Comparison of ENCODE assay signal across 29 mouse cellular contexts in the genomic region with DNA sequence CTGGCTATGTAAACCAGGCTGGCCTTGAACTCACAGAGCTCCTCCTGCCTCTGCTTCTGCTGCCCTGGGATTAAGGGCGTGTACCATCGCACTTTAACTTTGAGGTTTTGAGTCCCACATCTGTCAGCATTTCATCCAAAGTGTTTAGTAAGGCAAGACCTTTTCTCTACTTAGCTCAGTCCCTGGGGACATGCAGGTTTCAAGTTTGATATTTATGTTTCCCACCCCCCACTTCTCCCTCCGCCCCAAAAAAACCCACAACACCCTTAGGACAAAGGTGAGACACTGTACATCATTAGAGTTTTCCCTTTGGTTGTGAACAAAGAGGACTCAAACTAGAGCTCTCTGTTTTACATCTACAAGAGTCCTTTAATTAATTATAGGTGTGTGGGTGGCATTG.
"Had no signal": no experiment of that assay in that cellular context is flagged by ENCODE, and none has a peak within 500 bp of the region (broad histone marks: within the 10 kb centered on the region; RNA-seq: fewer than 3 reads in every experiment).

No protein-coding gene starts in this region.

- DNase-seq: heart, postnatal 10 days; heart, postnatal 14 days; heart, postnatal 36 days; heart, postnatal 4 days; kidney, adult 11 months; kidney, adult 18-20 months; kidney, adult 8-10 months; kidney, adult 9 months; kidney, postnatal 10 days; kidney, postnatal 14 days; kidney, postnatal 25 days; kidney, postnatal 36 days; kidney, postnatal 4 days; layer of hippocampus, adult 9-11 months; layer of hippocampus, postnatal 36 days had no signal

- H3K4me1 ChIP-seq: hindbrain, embryonic 12.5 days; hindbrain, embryonic 13.5 days; hindbrain, embryonic 15.5 days; intestine, embryonic 15.5 days had no signal

- H3K36me3 ChIP-seq: heart, embryonic 12.5 days; heart, embryonic 13.5 days; heart, embryonic 15.5 days; hindbrain, embryonic 12.5 days; hindbrain, embryonic 13.5 days; hindbrain, embryonic 15.5 days; intestine, embryonic 15.5 days; kidney, embryonic 15.5 days had no signal

- H3K4me2 ChIP-seq: heart, embryonic 12.5 days; heart, embryonic 15.5 days; hindbrain, embryonic 12.5 days; hindbrain, embryonic 13.5 days; hindbrain, embryonic 14.5 days; hindbrain, embryonic 15.5 days; intestine, embryonic 15.5 days; kidney, embryonic 15.5 days had no signal

- H3K9ac ChIP-seq: heart, embryonic 12.5 days; heart, embryonic 13.5 days; heart, embryonic 15.5 days; hindbrain, embryonic 12.5 days; hindbrain, embryonic 13.5 days; hindbrain, embryonic 14.5 days; hindbrain, embryonic 15.5 days; intestine, embryonic 15.5 days; kidney, embryonic 15.5 days had no signal

- H3K27ac ChIP-seq: heart, embryonic 13.5 days; heart, embryonic 15.5 days; hindbrain, embryonic 10.5 days; hindbrain, embryonic 12.5 days; hindbrain, embryonic 13.5 days; hindbrain, embryonic 14.5 days; hindbrain, embryonic 15.5 days; hindbrain, postnatal 0 days; intestine, embryonic 15.5 days; kidney, embryonic 15.5 days; kidney, postnatal 0 days; layer of hippocampus, adult 2 months; left cerebral cortex, adult 2 months had no signal

- H3K9me3 ChIP-seq: heart, embryonic 12.5 days; heart, embryonic 13.5 days; heart, embryonic 15.5 days; hindbrain, embryonic 10.5 days; hindbrain, embryonic 12.5 days; hindbrain, embryonic 13.5 days; hindbrain, embryonic 15.5 days; intestine, embryonic 15.5 days; kidney, embryonic 15.5 days had no signal

- H3K4me3 ChIP-seq: heart, embryonic 12.5 days; heart, embryonic 13.5 days; heart, embryonic 15.5 days; hindbrain, embryonic 10.5 days; hindbrain, embryonic 12.5 days; hindbrain, embryonic 13.5 days; hindbrain, embryonic 15.5 days; intestine, embryonic 15.5 days; kidney, embryonic 15.5 days; layer of hippocampus, adult 2 months; left cerebral cortex, adult 2 months had no signal

- H3K27me3 ChIP-seq: heart, embryonic 12.5 days; heart, embryonic 13.5 days; heart, embryonic 15.5 days; intestine, embryonic 15.5 days; kidney, embryonic 15.5 days had no signal
